8 mouse cellular contexts compared by ENCODE assay signal in the genomic region with DNA sequence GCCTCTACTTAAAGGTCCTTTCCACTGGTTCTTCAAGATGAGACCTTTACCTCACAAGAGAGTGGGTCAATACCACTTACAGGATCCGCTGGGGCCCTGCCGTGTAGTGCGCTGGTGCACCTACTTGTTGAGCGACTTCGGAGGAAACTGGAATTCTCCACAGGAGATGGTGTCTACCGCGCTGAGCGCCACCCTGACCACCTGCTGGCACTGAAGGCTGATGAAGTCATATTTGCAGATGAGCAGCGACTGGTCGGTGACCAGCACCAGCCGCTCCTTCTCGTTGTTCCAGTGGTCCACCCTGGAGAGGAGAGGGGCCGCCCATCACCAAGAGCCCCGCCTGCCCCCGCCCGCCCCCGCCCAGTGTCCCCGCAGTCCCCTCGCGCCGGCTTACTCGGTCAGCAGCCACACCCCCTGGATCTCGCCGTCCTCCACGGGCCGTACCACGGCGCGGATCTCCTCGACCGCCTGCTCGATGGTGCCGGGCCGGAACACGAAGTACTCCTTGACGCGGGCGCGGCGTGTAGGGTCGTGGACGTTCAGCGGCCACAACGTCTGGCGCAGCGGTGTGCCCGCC. TPM values are rescaled to one million over a fixed set of nuclear protein-coding genes. Genes with fewer than 3 reads are reported as not detected.
DNase-seq lines count a peak whose midpoint lies in the region; ATAC-seq lines count a peak whose summit lies in the region.

No protein-coding gene starts in this region.

- H3K4me1 ChIP-seq in brown adipose tissue, adult 24 weeks (ENCODE audit: control insufficient read depth, insufficient read depth, insufficient read length, low read length) = no peaks in the 10 kb centered on the region
- H3K4me1 ChIP-seq in heart, embryonic 16.5 days (ENCODE audit: control insufficient read depth, insufficient read depth, low read length) = peaks cover 14% of the 10 kb centered on the region
- H3K4me1 ChIP-seq in limb, embryonic 15.5 days = peaks cover 23% of the 10 kb centered on the region
- peaks cover 23% of the 10 kb centered on the region for H3K4me1 ChIP-seq in neural tube, embryonic 12.5 days

- no peaks in the 10 kb centered on the region for H3K27me3 ChIP-seq in heart, embryonic 16.5 days (ENCODE audit: control insufficient read depth, insufficient read depth, low read length)
- no peaks in the 10 kb centered on the region for H3K27me3 ChIP-seq in limb, embryonic 15.5 days
- no peaks in the 10 kb centered on the region for H3K27me3 ChIP-seq in neural tube, embryonic 12.5 days (replicated peaks)

- DNase-seq in cerebellum, adult 11-12 months = peak; percentile 70
- no peak for DNase-seq in cerebellum, postnatal 36 days
- DNase-seq in 3T3-L1 (ENCODE audit: low read depth, low spot score) = peak; percentile 39
- no peak for DNase-seq in embryo, embryonic 11 days

- peak overlapping the region; percentile 50 for H3K27ac ChIP-seq in brown adipose tissue, adult 24 weeks (replicated peaks; ENCODE audit: low read depth, low read length)
- H3K27ac ChIP-seq in heart, embryonic 16.5 days (ENCODE audit: low read length) = peak overlapping the region; percentile 80
- H3K27ac ChIP-seq in limb, embryonic 15.5 days = peak overlapping the region; percentile 79
- peak overlapping the region; percentile 50; the same call in 1 of the 2 replicates for H3K27ac ChIP-seq in neural tube, embryonic 12.5 days

- ATAC-seq in heart, embryonic 16.5 days (replicated peaks; ENCODE audit: extremely low read depth, insufficient read depth, low FRiP score) = peak; percentile 53
- peak; percentile 38 for ATAC-seq in limb, embryonic 15.5 days (ENCODE audit: insufficient number of reproducible peaks, low FRiP score, low TSS enrichment, low read depth)
- peak; percentile 67 for ATAC-seq in neural tube, embryonic 12.5 days (ENCODE audit: low FRiP score, low read depth)

- peak overlapping the region; percentile 85 for H3K4me2 ChIP-seq in heart, embryonic 16.5 days (ENCODE audit: low read depth, low read length)
- H3K4me2 ChIP-seq in limb, embryonic 15.5 days = peak overlapping the region; percentile 83
- peak overlapping the region; percentile 91 for H3K4me2 ChIP-seq in neural tube, embryonic 12.5 days (replicated peaks)

- peak overlapping the region; percentile 81 for H3K4me3 ChIP-seq in brown adipose tissue, adult 24 weeks (ENCODE audit: insufficient read depth, low read depth, low read length)
- H3K4me3 ChIP-seq in heart, embryonic 16.5 days (ENCODE audit: low read length) = peak overlapping the region; percentile 96
- H3K4me3 ChIP-seq in limb, embryonic 15.5 days = peak overlapping the region; percentile 96
- peak overlapping the region; percentile 89 for H3K4me3 ChIP-seq in neural tube, embryonic 12.5 days

- peaks cover 30% of the 10 kb centered on the region for H3K36me3 ChIP-seq in heart, embryonic 16.5 days (ENCODE audit: control insufficient read depth, insufficient read depth)
- peaks cover 40% of the 10 kb centered on the region for H3K36me3 ChIP-seq in limb, embryonic 15.5 days
- peaks cover 38% of the 10 kb centered on the region for H3K36me3 ChIP-seq in neural tube, embryonic 12.5 days

- peak overlapping the region; percentile 91 for H3K9ac ChIP-seq in heart, embryonic 16.5 days (ENCODE audit: low read length)
- peak overlapping the region; percentile 66 for H3K9ac ChIP-seq in limb, embryonic 15.5 days
- peak overlapping the region; percentile 76 for H3K9ac ChIP-seq in neural tube, embryonic 12.5 days

- WGBS in heart, embryonic 16.5 days = under 1% methylated on average over 43 of the region's 47 CpGs
- WGBS in limb, embryonic 15.5 days = 2% methylated on average over 47 of the region's 47 CpGs
- 3% methylated on average over 38 of the region's 47 CpGs for WGBS in neural tube, embryonic 12.5 days

- H3K9me3 ChIP-seq in heart, embryonic 16.5 days (replicated peaks; ENCODE audit: control insufficient read depth, low read length) = no peaks in the 10 kb centered on the region
- no peaks in the 10 kb centered on the region for H3K9me3 ChIP-seq in limb, embryonic 15.5 days
- no peaks in the 10 kb centered on the region for H3K9me3 ChIP-seq in neural tube, embryonic 12.5 days

RNA-seq across cellular contexts. Expression of a gene that starts 0.4 kb away (rescaled TPM):
- polyA plus RNA-seq in brown adipose tissue, adult 24 weeks (2012; ENCODE audit: insufficient read depth, insufficient read length, missing spikeins) = 105 and 132 TPM in 2 replicates
- polyA plus RNA-seq in heart, embryonic 16.5 days (2015; fragmentation: Nextera tagmentation; extraction: Ambion mirVana) = 143 and 147 TPM in 2 replicates
- 149 and 157 TPM in 2 replicates for polyA plus RNA-seq in limb, embryonic 15.5 days (2015; fragmentation: Nextera tagmentation; extraction: Ambion mirVana)
- 154 and 158 TPM in 2 replicates for polyA plus RNA-seq in neural tube, embryonic 12.5 days (2016; fragmentation: Nextera tagmentation; extraction: Ambion mirVana)

RNA-seq across cellular contexts. Expression of a gene that starts 10.5 kb away (rescaled TPM):
- 0.21 and 0.28 TPM in 2 replicates for polyA plus RNA-seq in brown adipose tissue, adult 24 weeks (2012; ENCODE audit: insufficient read depth, insufficient read length, missing spikeins)
- polyA plus RNA-seq in heart, embryonic 16.5 days (2015; fragmentation: Nextera tagmentation; extraction: Ambion mirVana) = 33.8 and 38.8 TPM in 2 replicates
- 104 and 110 TPM in 2 replicates for polyA plus RNA-seq in limb, embryonic 15.5 days (2015; fragmentation: Nextera tagmentation; extraction: Ambion mirVana)
- polyA plus RNA-seq in neural tube, embryonic 12.5 days (2016; fragmentation: Nextera tagmentation; extraction: Ambion mirVana) = 17.7 and 18.8 TPM in 2 replicates

RNA-seq across cellular contexts. Expression of a gene that starts 17.9 kb away (rescaled TPM):
- polyA plus RNA-seq in brown adipose tissue, adult 24 weeks (2012; ENCODE audit: insufficient read depth, insufficient read length, missing spikeins) = 6.3 and 8.2 TPM in 2 replicates
- polyA plus RNA-seq in heart, embryonic 16.5 days (2015; fragmentation: Nextera tagmentation; extraction: Ambion mirVana) = 23.5 and 24.4 TPM in 2 replicates
- polyA plus RNA-seq in limb, embryonic 15.5 days (2015; fragmentation: Nextera tagmentation; extraction: Ambion mirVana) = 38.5 and 39.9 TPM in 2 replicates
- polyA plus RNA-seq in neural tube, embryonic 12.5 days (2016; fragmentation: Nextera tagmentation; extraction: Ambion mirVana) = 44.6 and 46.6 TPM in 2 replicates

RNA-seq across cellular contexts. Expression of a gene that starts 20.0 kb away (rescaled TPM):
- polyA plus RNA-seq in brown adipose tissue, adult 24 weeks (2012; ENCODE audit: insufficient read depth, insufficient read length, missing spikeins) = not detected in 2 replicates
- 0.20 and 0.31 TPM in 2 replicates for polyA plus RNA-seq in heart, embryonic 16.5 days (2015; fragmentation: Nextera tagmentation; extraction: Ambion mirVana)
- polyA plus RNA-seq in limb, embryonic 15.5 days (2015; fragmentation: Nextera tagmentation; extraction: Ambion mirVana) = 3.4 and 3.9 TPM in 2 replicates
- 0.15 and 0.50 TPM in 2 replicates for polyA plus RNA-seq in neural tube, embryonic 12.5 days (2016; fragmentation: Nextera tagmentation; extraction: Ambion mirVana)

Comparison
In these comparisons a context has a peak if more than half of its experiments do, and no peak if none do; other contexts are left out.
1. DNase-seq: peak in cerebellum, adult 11-12 months (single experiment) and 3T3-L1 (single experiment); none in cerebellum, postnatal 36 days (0 of 2) and embryo, embryonic 11 days (single experiment).
2. RNA of a gene that starts 10.5 kb away (polyA plus RNA-seq): 104 to 110 TPM in limb, embryonic 15.5 days, 33.8 to 38.8 TPM in heart, embryonic 16.5 days and 17.7 to 18.8 TPM in neural tube, embryonic 12.5 days; 0.21 to 0.28 TPM in brown adipose tissue, adult 24 weeks; every median in the first group is over 10 times any median in the second.
3. Peak in every context shown above with its lines, with median percentiles within 50 percentile points of each other: H3K27ac ChIP-seq, H3K4me3 ChIP-seq, ATAC-seq, H3K4me2 ChIP-seq and H3K9ac ChIP-seq.